Mouse (Mus musculus) stomach, postnatal 0 days (tissue): ENCODE measurements around the gene Sema3a. TPM values are rescaled to one million over a fixed set of nuclear protein-coding genes. Genes with fewer than 3 reads are reported as not detected.

ENCODE experiments used
- ATAC-seq: fragments of 200-750 bp; cut with Nextera tagmentation; 2 replicates; pipeline ENCODE4 v1.8.0; 2017; ENCODE audit not compliant: low FRiP score, low TSS enrichment
- DNase-seq: peaks from one replicate; pipeline ENCODE4 v3.0.0-alpha.2; 2016; ENCODE audit warnings: low spot score
- H3K27ac ChIP-seq: fragments of 300-500 bp; sonication (generic); replicated peaks from 2 replicates; pipeline ENCODE4 v1.5.1; 2014; ENCODE audit warnings: mild to moderate bottlenecking, control low read depth
- H3K27me3 ChIP-seq: fragments of 300-500 bp; sonication (generic); 2 replicates; pipeline ENCODE4 v1.6.1; 2014; ENCODE audit warnings: low read length; ENCODE audit not compliant: control insufficient read depth, insufficient read depth
- H3K36me3 ChIP-seq: fragments of 300-500 bp; sonication (generic); 2 replicates; pipeline ENCODE4 v1.6.1; 2014; ENCODE audit warnings: low read length, mixed read lengths; ENCODE audit not compliant: control insufficient read depth, insufficient read depth
- H3K4me1 ChIP-seq: fragments of 300-500 bp; sonication (generic); replicated peaks from 2 replicates; pipeline ENCODE4 v1.6.1; 2014; ENCODE audit warnings: antibody characterized with exemption; ENCODE audit not compliant: control insufficient read depth, insufficient read depth
- H3K4me2 ChIP-seq: fragments of 300-500 bp; sonication (generic); replicated peaks from 2 replicates; pipeline ENCODE4 v1.6.1; 2014; ENCODE audit warnings: low read depth, mild to moderate bottlenecking, control low read depth, moderate library complexity
- H3K4me3 ChIP-seq: fragments of 300-500 bp; sonication (generic); 2 replicates; pipeline ENCODE4 v1.5.1; 2014; ENCODE audit warnings: low read depth, low read length, control low read depth
- H3K9ac ChIP-seq: fragments of 300-500 bp; sonication (generic); 2 replicates; pipeline ENCODE4 v1.6.1; 2014; ENCODE audit warnings: mild to moderate bottlenecking, low read length, control low read depth, mixed read lengths
- H3K9me3 ChIP-seq: fragments of 300-500 bp; sonication (generic); 2 replicates; pipeline ENCODE4 v1.6.1; 2016; ENCODE audit warnings: low read length; ENCODE audit not compliant: control insufficient read depth
- CTCF ChIP-seq: IDR thresholded peaks from 2 replicates; pipeline ENCODE4 v1.5.1; 2016; ENCODE audit warnings: antibody characterized with exemption, low read depth, mild to moderate bottlenecking, moderate library complexity
- EP300 ChIP-seq: optimal IDR thresholded peaks from 2 replicates; pipeline ENCODE3; 2016; ENCODE audit warnings: antibody characterized with exemption
- WGBS: fragments of 180-500 bp; shearing (Covaris S2); extraction: QIAGEN DNeasy Blood & Tissue Kit; methylation state at CpG from one replicate; pipeline ENCODE4 v1.1.7; 2014; 5-methylcytosine and 5-hydroxymethylcytosine counted together
- polyA plus RNA-seq: library from polyadenylated mRNA; unstranded; fragments of >200 nt; fragmentation: Nextera tagmentation; extraction: Ambion mirVana; gene quantifications from 2 replicates; pipeline ENCODE4 v1.2.1, GENCODE M21; 2015

Gene Sema3a
- polyA plus RNA-seq, 1 experiment from 2014 or later = 7.4 TPM

- WGBS = 46% methylated on average over 5 of the region's 5 CpGs
- no peak overlapping the region for H3K4me3 ChIP-seq
- no peaks in the 10 kb centered on the region for H3K9me3 ChIP-seq
- no peaks in the 10 kb centered on the region for H3K4me1 ChIP-seq
- no peak for DNase-seq
- H3K9ac ChIP-seq = no peak overlapping the region
- H3K4me2 ChIP-seq = no peak overlapping the region
- no peak for TF ChIP-seq EP300
- no peak for TF ChIP-seq CTCF
- H3K36me3 ChIP-seq = no peaks in the 10 kb centered on the region
- H3K27ac ChIP-seq = no peak overlapping the region
- ATAC-seq = no peak
- no peaks in the 10 kb centered on the region for H3K27me3 ChIP-seq
Measured at GRCm38 (mm10) chr5:13157761-13158612, 32.8 kb downstream of the Sema3a start.

DNA sequence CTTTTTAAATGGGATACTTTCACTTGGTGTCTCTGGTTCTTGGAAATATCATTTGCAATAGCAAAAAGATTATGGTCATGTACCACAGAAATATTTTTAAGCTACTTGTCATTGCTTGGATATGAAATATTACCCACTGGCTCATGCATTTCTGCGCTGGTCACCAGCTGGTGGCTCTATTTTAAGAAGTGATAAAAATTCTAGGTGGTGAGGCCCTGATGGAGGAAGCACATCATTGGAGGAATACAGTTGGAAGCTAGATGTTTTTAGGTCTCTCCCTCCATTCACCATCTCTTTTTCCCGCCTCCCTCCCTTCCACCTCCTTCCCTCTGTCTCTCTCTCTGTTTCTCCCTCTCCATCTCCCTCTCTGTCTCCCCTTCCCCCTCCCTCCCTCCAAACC, 57.0 kb downstream of the Sema3a start:
- Histone ChIP-seq H3K9me3 (no peaks in the 10 kb centered on the region), H3K27ac (no peak overlapping the region), H3K27me3 (no peaks in the 10 kb centered on the region), H3K4me2 (no peak overlapping the region), H3K4me3 (no peak overlapping the region), H3K36me3 (no peaks in the 10 kb centered on the region), H3K4me1 (no peaks in the 10 kb centered on the region), H3K9ac (no peak overlapping the region)
- TF ChIP-seq CTCF (no peak), EP300 (no peak)
- no peak for DNase-seq
- ATAC-seq = no peak
- WGBS = 79% methylated on average over 2 of the region's 2 CpGs

- no peak overlapping the region for H3K4me3 ChIP-seq
- H3K36me3 ChIP-seq = no peaks in the 10 kb centered on the region
- no peak for ATAC-seq
- H3K27ac ChIP-seq = no peak overlapping the region
- H3K9ac ChIP-seq = no peak overlapping the region
- H3K9me3 ChIP-seq = no peaks in the 10 kb centered on the region
- H3K4me2 ChIP-seq = no peak overlapping the region
- H3K4me1 ChIP-seq = no peaks in the 10 kb centered on the region
- 47% methylated on average over 3 of the region's 3 CpGs for WGBS
- no peak for TF ChIP-seq EP300
- no peak for TF ChIP-seq CTCF
- no peak for DNase-seq
- no peaks in the 10 kb centered on the region for H3K27me3 ChIP-seq
Measured at GRCm38 (mm10) chr5:13197886-13198285, 72.7 kb downstream of the Sema3a start.

- Histone ChIP-seq H3K4me2 (no peak overlapping the region), H3K4me3 (no peak overlapping the region), H3K27ac (no peak overlapping the region), H3K27me3 (no peaks in the 10 kb centered on the region), H3K9me3 (no peaks in the 10 kb centered on the region), H3K9ac (no peak overlapping the region), H3K4me1 (no peaks in the 10 kb centered on the region), H3K36me3 (no peaks in the 10 kb centered on the region)
- no peak for ATAC-seq
- no peak for DNase-seq
- TF ChIP-seq EP300 (no peak), CTCF (no peak)
- WGBS = 66% methylated on average over 6 of the region's 6 CpGs
Measured at GRCm38 (mm10) chr5:13199709-13200108, 74.5 kb downstream of the Sema3a start.

- H3K27ac ChIP-seq = no peak overlapping the region
- no peak overlapping the region for H3K4me2 ChIP-seq
- no peaks in the 10 kb centered on the region for H3K36me3 ChIP-seq
- no peaks in the 10 kb centered on the region for H3K9me3 ChIP-seq
- no peaks in the 10 kb centered on the region for H3K4me1 ChIP-seq
- no peak for ATAC-seq
- WGBS = 32% methylated on average over 3 of the region's 3 CpGs
- TF ChIP-seq CTCF = no peak
- no peak for TF ChIP-seq EP300
- H3K27me3 ChIP-seq = no peaks in the 10 kb centered on the region
- DNase-seq = no peak
- H3K4me3 ChIP-seq = no peak overlapping the region
- no peak overlapping the region for H3K9ac ChIP-seq
Measured at GRCm38 (mm10) chr5:13255353-13255752, 130.1 kb downstream of the Sema3a start.

DNA sequence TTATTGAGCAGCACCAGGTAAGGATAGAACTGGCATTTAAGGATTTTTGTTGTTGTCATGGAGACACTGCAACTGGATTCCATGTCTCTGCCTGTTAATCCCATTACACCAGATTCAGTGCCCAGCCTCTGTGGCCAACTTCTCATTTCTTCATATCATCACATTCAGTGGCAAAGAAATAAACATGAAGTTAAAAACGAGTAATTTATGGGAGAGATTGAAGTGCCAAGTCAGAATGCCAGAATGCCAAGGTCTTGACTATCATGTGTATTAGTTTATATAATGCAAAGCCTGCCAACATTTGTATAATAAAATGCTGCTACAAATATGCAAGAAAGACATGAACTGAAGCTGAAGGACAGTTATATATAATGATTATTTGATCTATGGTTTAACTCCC, 131.1 kb downstream of the Sema3a start:
- H3K27ac ChIP-seq = no peak overlapping the region
- no peak overlapping the region for H3K4me2 ChIP-seq
- no peak overlapping the region for H3K4me3 ChIP-seq
- no peak for ATAC-seq
- WGBS = 60% methylated on average over 1 of the region's 1 CpGs
- no peaks in the 10 kb centered on the region for H3K4me1 ChIP-seq
- TF ChIP-seq EP300 = no peak
- TF ChIP-seq CTCF = no peak
- no peak for DNase-seq
- no peak overlapping the region for H3K9ac ChIP-seq
- no peaks in the 10 kb centered on the region for H3K36me3 ChIP-seq
- no peaks in the 10 kb centered on the region for H3K27me3 ChIP-seq
- no peaks in the 10 kb centered on the region for H3K9me3 ChIP-seq
